Mouse (Mus musculus): ENCODE data around the gene Prss30. TPM values are rescaled to one million over a fixed set of nuclear protein-coding genes. Genes with fewer than 3 reads are reported as not detected.

Prss30 gene
- polyA plus RNA-seq, 1 experiment from 2014 or later, result 0.14 TPM

- H3K36me3 ChIP-seq (ENCODE audit: insufficient read depth, low read length), result no peaks in the 10 kb centered on the region
- peak overlapping the region; percentile 77 for H3K9ac ChIP-seq (replicated peaks; ENCODE audit: low read length)
- no peaks in the 10 kb centered on the region for H3K9me3 ChIP-seq (ENCODE audit: low read length)
- peak overlapping the region; percentile 91 for H3K27ac ChIP-seq (ENCODE audit: low read length)
- peak overlapping the region; percentile 67 for H3K4me2 ChIP-seq (replicated peaks; ENCODE audit: low read depth, low read length)
- ATAC-seq (ENCODE audit: low FRiP score, low TSS enrichment), result peak; percentile 99
- H3K4me3 ChIP-seq (ENCODE audit: low read length), result peak overlapping the region; percentile 53
- WGBS, result 0% methylated on average over 29 of the region's 29 CpGs
- H3K4me1 ChIP-seq (ENCODE audit: insufficient read depth, low read length), result peaks cover 7% of the 10 kb centered on the region
- H3K27me3 ChIP-seq (ENCODE audit: insufficient read depth, low read length), result no peaks in the 10 kb centered on the region
Observed at GRCm38 (mm10) chr17:23924531-23925007, 55.8 kb downstream of the Prss30 start.

Small RNA genes lying within 50 kb of the gene (microRNA-seq; reads per million reads assigned to microRNA genes)
- not detected for gene Gm27700

Other genes starting within 250 kb of the Prss30 start
- gene Paqr4, start 239.7 kb downstream of the Prss30 start, polyA plus RNA-seq (2015; fragmentation: Nextera tagmentation; extraction: Ambion mirVana), result 22.9 and 25.4 TPM in 2 replicates
- 0.81 and 1.3 TPM in 2 replicates for gene Kremen2, start 234.7 kb downstream of the Prss30 start, polyA plus RNA-seq (2015; fragmentation: Nextera tagmentation; extraction: Ambion mirVana)
- gene Flywch1, start 209.0 kb downstream of the Prss30 start, polyA plus RNA-seq (2015; fragmentation: Nextera tagmentation; extraction: Ambion mirVana), result 101 and 104 TPM in 2 replicates
- 31.7 and 35.0 TPM in 2 replicates for gene Flywch2, start 194.5 kb downstream of the Prss30 start, polyA plus RNA-seq (2015; fragmentation: Nextera tagmentation; extraction: Ambion mirVana)
- gene Srrm2, start 190.0 kb downstream of the Prss30 start, polyA plus RNA-seq (2015; fragmentation: Nextera tagmentation; extraction: Ambion mirVana), result 411 and 514 TPM in 2 replicates
- 954 and 966 TPM in 2 replicates for gene Elob, start 151.4 kb downstream of the Prss30 start, polyA plus RNA-seq (2015; fragmentation: Nextera tagmentation; extraction: Ambion mirVana)
- not detected in 2 replicates for gene Prss33, start 144.5 kb downstream of the Prss30 start, polyA plus RNA-seq (2015; fragmentation: Nextera tagmentation; extraction: Ambion mirVana)
- gene Prss32, start 136.7 kb downstream of the Prss30 start, polyA plus RNA-seq (2015; fragmentation: Nextera tagmentation; extraction: Ambion mirVana), result not detected in 2 replicates
- gene Prss41, start 136.4 kb downstream of the Prss30 start, polyA plus RNA-seq (2015; fragmentation: Nextera tagmentation; extraction: Ambion mirVana), result 3.5 and 4.1 TPM in 2 replicates
- not detected in 2 replicates for gene Prss21, start 112.5 kb downstream of the Prss30 start, polyA plus RNA-seq (2015; fragmentation: Nextera tagmentation; extraction: Ambion mirVana)
- gene Dcpp1, start 99.7 kb downstream of the Prss30 start, polyA plus RNA-seq (2015; fragmentation: Nextera tagmentation; extraction: Ambion mirVana), result not detected in 2 replicates
- not detected in 2 replicates for gene Dcpp2, start 99.7 kb downstream of the Prss30 start, polyA plus RNA-seq (2015; fragmentation: Nextera tagmentation; extraction: Ambion mirVana)
- gene Dcpp3, start 63.1 kb downstream of the Prss30 start, polyA plus RNA-seq (2015; fragmentation: Nextera tagmentation; extraction: Ambion mirVana), result not detected in 2 replicates
- not detected in 2 replicates for gene Sbp, start 38.9 kb downstream of the Prss30 start, polyA plus RNA-seq (2015; fragmentation: Nextera tagmentation; extraction: Ambion mirVana)
- not detected in 2 replicates for gene Sbpl, start 25.3 kb downstream of the Prss30 start, polyA plus RNA-seq (2015; fragmentation: Nextera tagmentation; extraction: Ambion mirVana)
- 0.39 and 0.82 TPM in 2 replicates for gene Prss22, start 17.5 kb upstream of the Prss30 start, polyA plus RNA-seq (2015; fragmentation: Nextera tagmentation; extraction: Ambion mirVana)
- gene Prss27, start 57.6 kb upstream of the Prss30 start, polyA plus RNA-seq (2015; fragmentation: Nextera tagmentation; extraction: Ambion mirVana), result 0.23 and 0.37 TPM in 2 replicates
- 63.3 and 68.0 TPM in 2 replicates for gene Kctd5, start 92.9 kb upstream of the Prss30 start, polyA plus RNA-seq (2015; fragmentation: Nextera tagmentation; extraction: Ambion mirVana)
- 34.9 and 37.6 TPM in 2 replicates for gene Pdpk1, start 170.4 kb upstream of the Prss30 start, polyA plus RNA-seq (2015; fragmentation: Nextera tagmentation; extraction: Ambion mirVana)
- gene Amdhd2, start 183.2 kb upstream of the Prss30 start, polyA plus RNA-seq (2015; fragmentation: Nextera tagmentation; extraction: Ambion mirVana), result 42.1 and 45.6 TPM in 2 replicates
- gene Atp6v0c, start 189.1 kb upstream of the Prss30 start, polyA plus RNA-seq (2015; fragmentation: Nextera tagmentation; extraction: Ambion mirVana), result 695 and 701 TPM in 2 replicates
- gene Tbc1d24, start 225.0 kb upstream of the Prss30 start, polyA plus RNA-seq (2015; fragmentation: Nextera tagmentation; extraction: Ambion mirVana), result 5.6 and 6.2 TPM in 2 replicates
- 4.3 and 4.8 TPM in 2 replicates for gene Ntn3, start 229.0 kb upstream of the Prss30 start, polyA plus RNA-seq (2015; fragmentation: Nextera tagmentation; extraction: Ambion mirVana)
- gene Tedc2, start 240.3 kb upstream of the Prss30 start, polyA plus RNA-seq (2015; fragmentation: Nextera tagmentation; extraction: Ambion mirVana), result 12.2 and 13.4 TPM in 2 replicates

Measured in kidney, embryonic 16.5 days (tissue).